In the genomic region with DNA sequence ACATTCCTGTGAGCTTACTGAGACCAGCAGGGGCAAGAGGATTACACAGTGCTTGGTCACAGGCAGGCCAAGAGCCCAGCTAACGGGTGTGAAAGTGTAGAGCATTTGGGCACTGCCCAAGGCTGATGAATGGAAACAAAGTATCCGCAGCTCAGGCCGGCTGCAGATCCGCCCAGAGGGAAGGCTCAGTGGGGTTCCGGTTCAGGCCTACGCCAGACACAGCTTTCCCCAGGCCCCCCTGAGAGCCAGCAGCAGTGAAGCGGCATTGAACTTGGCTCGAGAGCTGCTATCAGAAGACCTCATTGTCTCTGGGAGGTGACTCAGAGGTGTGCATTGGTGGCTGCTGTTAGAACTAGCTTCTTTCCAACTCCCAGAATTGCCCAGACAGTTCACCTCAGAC, we compare ENCODE assay signal across 9 mouse cellular contexts. TPM values are rescaled to one million over a fixed set of nuclear protein-coding genes. Genes with fewer than 3 reads are reported as not detected.
DNase-seq lines count a peak whose midpoint lies in the region; ATAC-seq and TF ChIP-seq lines count a peak whose summit lies in the region.
"Had no signal": no experiment of that assay in that cellular context is flagged by ENCODE, and none has a peak within 500 bp of the region (broad histone marks: within the 10 kb centered on the region; RNA-seq: fewer than 3 reads in every experiment).

No protein-coding gene starts in this region.

- TF ChIP-seq CTCF in lung, embryonic 14.5 days (IDR thresholded peaks at IDR 0.05; ENCODE audit: low read depth), result no peak

- peak; percentile 26 to 56 for DNase-seq in right cerebral cortex, adult 2 months (ENCODE audit: low spot score in 2 of 2)
- no peak for DNase-seq in right cerebral cortex, postnatal 4 days
- DNase-seq in cerebellum, postnatal 36 days, result peak; percentile 57 to 62
- no peak for DNase-seq in lung, embryonic 14.5 days
- no peak for DNase-seq in thymus, postnatal 25 days
- no peak for DNase-seq in adrenal gland, postnatal 14 days
- DNase-seq in MN1 (ENCODE audit: low spot score), result no peak

- no peaks in the 10 kb centered on the region for H3K9me3 ChIP-seq in heart, embryonic 13.5 days
- no peaks in the 10 kb centered on the region for H3K9me3 ChIP-seq in lung, embryonic 14.5 days (ENCODE audit: low read depth, low read length)
- H3K9me3 ChIP-seq: stomach, embryonic 15.5 days had no signal

- peak overlapping the region; percentile 97 for H3K4me2 ChIP-seq in heart, embryonic 13.5 days
- 0 out of 2 replicates have a peak overlapping the region, but pooled peaks have one; percentile 4 for H3K4me2 ChIP-seq in lung, embryonic 14.5 days

- H3K4me3 ChIP-seq in heart, embryonic 13.5 days, result no peak overlapping the region
- no peak overlapping the region for H3K4me3 ChIP-seq in lung, embryonic 14.5 days (ENCODE audit: low read depth, low read length)
- H3K4me3 ChIP-seq: stomach, embryonic 15.5 days had no signal

- H3K4me1 ChIP-seq in heart, embryonic 13.5 days, result peaks cover 32% of the 10 kb centered on the region
- H3K4me1 ChIP-seq in lung, embryonic 14.5 days (ENCODE audit: insufficient read depth), result no peaks in the 10 kb centered on the region

- ATAC-seq in heart, embryonic 13.5 days (ENCODE audit: extremely low read depth, insufficient number of reproducible peaks, low FRiP score, low TSS enrichment), result no peak
- no peak for ATAC-seq in lung, embryonic 14.5 days (ENCODE audit: insufficient read depth)

- 30% methylated on average over 8 of the region's 8 CpGs for WGBS in heart, embryonic 13.5 days
- WGBS in lung, embryonic 14.5 days, result 29% methylated on average over 8 of the region's 8 CpGs

- H3K27me3 ChIP-seq in heart, embryonic 13.5 days (replicated peaks), result no peaks in the 10 kb centered on the region
- no peaks in the 10 kb centered on the region for H3K27me3 ChIP-seq in lung, embryonic 14.5 days (ENCODE audit: insufficient read depth, low read length)
- H3K27me3 ChIP-seq: stomach, embryonic 15.5 days had no signal

- H3K9ac ChIP-seq in heart, embryonic 13.5 days, result peak overlapping the region; percentile 54
- peak overlapping the region; percentile 34 for H3K9ac ChIP-seq in lung, embryonic 14.5 days
- H3K9ac ChIP-seq: stomach, embryonic 15.5 days had no signal

- H3K36me3 ChIP-seq in heart, embryonic 13.5 days, result peaks cover 17% of the 10 kb centered on the region
- H3K36me3 ChIP-seq in lung, embryonic 14.5 days (ENCODE audit: insufficient read depth), result 0 out of 2 replicates have a peak, but pooled peaks cover 3% of the 10 kb centered on the region
- H3K36me3 ChIP-seq: stomach, embryonic 15.5 days had no signal

- H3K27ac ChIP-seq in heart, embryonic 13.5 days (replicated peaks), result 0 out of 2 replicates have a peak overlapping the region, but pooled peaks have one; percentile 0
- no peak overlapping the region for H3K27ac ChIP-seq in lung, embryonic 14.5 days (ENCODE audit: low read depth)
- H3K27ac ChIP-seq: stomach, embryonic 15.5 days had no signal

RNA-seq across cellular contexts. Expression of a gene that starts 2.5 kb away (rescaled TPM):
- 44.6 and 50.3 TPM in 2 replicates for polyA plus RNA-seq in heart, embryonic 13.5 days (2015; fragmentation: Nextera tagmentation; extraction: Ambion mirVana)
- polyA plus RNA-seq in lung, embryonic 14.5 days (2014; fragmentation: Nextera tagmentation; extraction: Ambion mirVana), result 32.2 and 34.1 TPM in 2 replicates
- 70.6 and 80.1 TPM in 2 replicates for total RNA-seq in adrenal gland, postnatal 14 days (2021)

RNA-seq across cellular contexts. Expression of a gene that starts 12.9 kb away (rescaled TPM):
- 42.6 and 45.5 TPM in 2 replicates for polyA plus RNA-seq in heart, embryonic 13.5 days (2015; fragmentation: Nextera tagmentation; extraction: Ambion mirVana)
- 103 and 106 TPM in 2 replicates for polyA plus RNA-seq in lung, embryonic 14.5 days (2014; fragmentation: Nextera tagmentation; extraction: Ambion mirVana)
- 67.3 and 69.6 TPM in 2 replicates for total RNA-seq in adrenal gland, postnatal 14 days (2021)

RNA-seq across cellular contexts. Expression of a gene that starts 18.7 kb away (rescaled TPM):
- 229 and 258 TPM in 2 replicates for polyA plus RNA-seq in heart, embryonic 13.5 days (2015; fragmentation: Nextera tagmentation; extraction: Ambion mirVana)
- polyA plus RNA-seq in lung, embryonic 14.5 days (2014; fragmentation: Nextera tagmentation; extraction: Ambion mirVana), result 167 and 171 TPM in 2 replicates
- 260 and 265 TPM in 2 replicates for total RNA-seq in adrenal gland, postnatal 14 days (2021)

RNA-seq across cellular contexts. Expression of a gene that starts 18.8 kb away (rescaled TPM):
- polyA plus RNA-seq in heart, embryonic 13.5 days (2015; fragmentation: Nextera tagmentation; extraction: Ambion mirVana), result 60.6 and 60.9 TPM in 2 replicates
- 70.2 and 84.2 TPM in 2 replicates for polyA plus RNA-seq in lung, embryonic 14.5 days (2014; fragmentation: Nextera tagmentation; extraction: Ambion mirVana)
- 56.0 and 60.9 TPM in 2 replicates for total RNA-seq in adrenal gland, postnatal 14 days (2021)

RNA-seq across cellular contexts. Expression of a gene that starts 33.9 kb away (rescaled TPM):
- polyA plus RNA-seq in heart, embryonic 13.5 days (2015; fragmentation: Nextera tagmentation; extraction: Ambion mirVana), result 19.0 and 19.2 TPM in 2 replicates
- 23.8 and 28.2 TPM in 2 replicates for polyA plus RNA-seq in lung, embryonic 14.5 days (2014; fragmentation: Nextera tagmentation; extraction: Ambion mirVana)
- total RNA-seq in adrenal gland, postnatal 14 days (2021), result 25.2 and 31.1 TPM in 2 replicates

Comparison
In these comparisons a context has a peak if more than half of its experiments do, and no peak if none do; other contexts are left out.
1. DNase-seq: peak in right cerebral cortex, adult 2 months (2 of 2) and cerebellum, postnatal 36 days (2 of 2); none in right cerebral cortex, postnatal 4 days (single experiment), lung, embryonic 14.5 days (single experiment), thymus, postnatal 25 days (single experiment), adrenal gland, postnatal 14 days (single experiment) and MN1 (single experiment).